Mouse (Mus musculus): Measurements from ENCODE around the gene Ppp1r14b. TPM values are rescaled to one million over a fixed set of nuclear protein-coding genes. Genes with fewer than 3 reads are reported as not detected.
A peak's percentile ranks its signal among the peaks of the same experiment; 100 is the strongest.

Ppp1r14b gene
- polyA plus RNA-seq, 1 experiment from 2014 or later = 102 TPM

DNA sequence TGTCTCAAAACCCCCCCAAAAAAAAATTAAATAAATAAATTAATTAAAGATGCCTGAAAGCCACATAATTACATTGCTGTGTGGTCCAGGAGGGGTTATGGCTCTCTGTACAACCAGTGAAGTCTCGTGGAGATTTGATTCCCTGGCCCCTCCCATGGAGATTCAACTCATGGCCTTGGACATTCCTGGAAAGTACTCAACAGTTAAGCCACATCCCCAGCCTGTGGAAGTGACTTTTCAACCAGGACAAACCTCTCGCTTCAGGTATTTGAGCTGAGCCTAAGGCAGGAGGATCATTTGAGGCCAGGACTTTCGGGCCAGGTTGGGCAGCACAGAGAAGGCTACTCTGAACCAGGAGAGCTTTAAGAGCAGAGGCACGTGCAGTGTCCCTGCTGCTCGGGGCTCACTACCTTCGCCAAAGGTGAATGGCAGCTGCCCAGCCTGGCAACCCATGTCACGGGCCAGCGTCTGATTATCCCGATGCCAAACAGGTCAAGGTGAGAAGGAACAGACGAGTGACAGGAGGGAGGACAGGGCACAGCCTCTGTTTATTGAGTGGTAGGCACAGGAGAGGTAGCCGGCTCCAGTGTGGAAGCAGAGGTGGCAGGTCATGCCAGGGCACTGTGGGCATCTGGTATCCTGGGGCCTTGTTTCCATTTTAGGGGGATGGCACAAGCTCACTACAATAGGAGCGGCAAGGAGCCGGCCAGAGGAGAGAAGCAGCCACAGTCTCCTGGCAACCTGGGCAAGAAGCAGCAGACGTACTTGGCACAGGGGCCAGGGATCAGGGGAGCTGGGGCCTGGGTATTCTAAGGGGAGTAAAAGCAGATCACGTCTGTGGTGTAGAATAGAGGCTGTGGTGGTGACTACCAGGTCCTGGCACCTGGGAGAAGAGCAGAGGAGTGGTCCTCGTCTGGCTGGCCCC is 37.0 kb upstream of the Ppp1r14b start:
- Histone ChIP-seq H3K27ac (ENCODE audit: low read depth, low read length) (no peak overlapping the region), H3K4me1 (replicated peaks; ENCODE audit: control insufficient read depth, insufficient read depth, low read length) (peaks cover 6% of the 10 kb centered on the region), H3K27me3 (replicated peaks; ENCODE audit: control insufficient read depth, insufficient read depth, low read length) (peaks cover 33% of the 10 kb centered on the region), H3K36me3 (ENCODE audit: control insufficient read depth, insufficient read depth) (no peaks in the 10 kb centered on the region; the same call in 1 of the 2 replicates), H3K4me3 (ENCODE audit: low read depth, low read length) (no peak overlapping the region), H3K9ac (ENCODE audit: low read depth, low read length) (no peak overlapping the region), H3K4me2 (replicated peaks; ENCODE audit: low read depth) (no peak overlapping the region), H3K9me3 (ENCODE audit: control insufficient read depth) (no peaks in the 10 kb centered on the region)
- TF ChIP-seq CTCF (IDR thresholded peaks at IDR 0.05; ENCODE audit: low read depth) = no peak
- ATAC-seq = no peak
- WGBS = 82% methylated on average over 16 of the region's 16 CpGs

DNA sequence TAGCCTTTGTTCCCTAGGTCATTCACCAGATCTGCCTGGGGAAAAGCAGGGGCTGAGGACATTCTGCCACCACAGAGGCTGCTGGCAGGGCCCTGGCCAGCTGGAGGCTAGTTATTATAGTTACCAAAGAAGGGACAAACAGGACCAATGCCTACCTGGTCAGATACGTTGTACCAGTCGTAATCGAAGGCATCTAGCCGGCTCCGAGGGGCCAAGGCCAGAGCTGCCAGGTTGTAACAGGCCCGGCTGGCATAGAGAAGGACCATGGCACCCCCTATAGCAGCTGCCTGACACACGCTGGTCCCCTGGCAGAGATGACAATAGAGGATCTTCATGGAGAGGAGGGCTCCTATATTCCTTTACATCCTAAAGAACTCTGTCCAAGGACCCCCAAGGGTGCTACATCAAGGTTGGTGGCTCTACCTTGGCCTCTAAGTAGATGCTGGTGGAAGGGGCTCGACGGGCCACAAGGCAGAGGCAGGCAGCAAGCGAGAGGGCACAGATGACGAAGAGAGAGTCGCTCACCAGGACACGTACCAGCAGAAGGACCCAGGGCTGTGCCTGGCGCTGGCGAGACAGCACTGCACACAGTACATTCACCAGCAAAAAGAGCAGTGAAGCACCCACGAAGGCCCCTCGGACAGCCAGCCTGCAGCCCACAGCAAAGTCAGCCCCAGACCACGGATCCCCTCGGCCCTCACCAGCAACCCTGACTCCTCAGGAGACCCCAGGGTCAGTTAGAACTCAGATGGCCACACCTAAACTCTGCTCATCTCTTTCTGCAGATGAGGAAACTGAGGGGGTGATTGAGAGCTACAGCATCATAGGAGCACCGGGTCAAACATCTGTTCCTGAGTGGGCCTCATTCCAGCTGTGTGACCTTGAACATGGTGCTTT is 35.4 kb upstream of the Ppp1r14b start:
- Histone ChIP-seq H3K36me3 (ENCODE audit: control insufficient read depth, insufficient read depth) (no peaks in the 10 kb centered on the region; the same call in 1 of the 2 replicates), H3K4me3 (ENCODE audit: low read depth, low read length) (no peak overlapping the region), H3K4me1 (replicated peaks; ENCODE audit: control insufficient read depth, insufficient read depth, low read length) (no peaks in the 10 kb centered on the region), H3K9ac (ENCODE audit: low read depth, low read length) (no peak overlapping the region), H3K27me3 (replicated peaks; ENCODE audit: control insufficient read depth, insufficient read depth, low read length) (peaks cover 18% of the 10 kb centered on the region), H3K27ac (ENCODE audit: low read depth, low read length) (peak overlapping the region; percentile 28; the same call in 1 of the 2 replicates), H3K4me2 (replicated peaks; ENCODE audit: low read depth) (no peak overlapping the region), H3K9me3 (ENCODE audit: control insufficient read depth) (no peaks in the 10 kb centered on the region)
- 89% methylated on average over 20 of the region's 20 CpGs for WGBS
- no peak for TF ChIP-seq CTCF (IDR thresholded peaks at IDR 0.05; ENCODE audit: low read depth)
- ATAC-seq = no peak

DNA sequence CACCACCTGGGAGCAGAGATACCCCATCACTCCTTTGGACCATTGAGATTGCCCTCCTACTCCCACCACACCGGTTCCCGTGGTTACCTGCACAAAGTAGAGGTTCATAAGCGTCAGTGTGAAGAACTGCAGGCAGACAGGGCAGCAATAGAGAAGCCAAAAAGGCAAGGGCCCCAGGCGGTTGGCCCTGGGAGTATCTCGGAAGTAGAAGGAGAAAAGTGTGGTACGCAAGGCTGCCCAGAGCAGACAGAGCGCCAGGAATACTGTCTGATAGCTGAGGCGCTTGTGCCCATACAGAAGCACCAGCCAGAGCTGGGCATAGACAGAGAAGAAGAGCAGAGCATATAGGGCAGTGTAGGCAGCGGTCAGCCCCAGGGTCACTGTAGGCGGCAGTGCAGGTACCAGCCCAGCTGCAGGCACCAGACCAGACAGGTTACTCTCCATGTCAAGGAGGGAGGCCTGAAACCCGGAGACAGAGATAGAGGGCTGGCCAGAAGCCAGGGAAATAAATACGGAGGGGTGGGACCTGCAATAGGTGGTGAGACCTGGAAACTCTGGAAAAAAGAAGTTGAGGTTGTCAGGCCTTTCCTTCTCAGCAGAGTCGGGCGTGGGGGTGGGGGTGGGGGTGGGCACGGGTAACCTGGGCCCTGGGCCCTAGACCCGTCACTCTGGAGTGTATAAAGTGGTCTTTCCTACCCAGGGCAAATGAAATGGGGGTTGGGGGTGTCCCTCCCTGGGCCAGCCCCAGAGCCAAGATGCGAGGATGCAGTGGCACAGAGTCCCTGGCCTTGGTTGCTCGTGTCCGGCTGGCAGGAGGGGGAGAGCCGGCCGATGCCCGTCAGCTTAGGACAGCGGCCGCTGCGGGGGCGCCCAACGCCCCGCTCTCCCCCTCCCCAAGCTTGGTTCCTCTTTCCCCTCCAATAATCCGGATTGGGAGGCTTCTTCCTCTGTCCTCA is 34.1 kb upstream of the Ppp1r14b start:
- Histone ChIP-seq H3K4me1 (replicated peaks; ENCODE audit: control insufficient read depth, insufficient read depth, low read length) (no peaks in the 10 kb centered on the region), H3K27me3 (replicated peaks; ENCODE audit: control insufficient read depth, insufficient read depth, low read length) (peaks cover 6% of the 10 kb centered on the region; the same call in 1 of the 2 replicates), H3K27ac (ENCODE audit: low read depth, low read length) (0 out of 2 replicates have a peak overlapping the region, but pooled peaks have one; percentile 96), H3K36me3 (ENCODE audit: control insufficient read depth, insufficient read depth) (peaks cover 3% of the 10 kb centered on the region; the same call in 1 of the 2 replicates), H3K9ac (ENCODE audit: low read depth, low read length) (peak overlapping the region; percentile 57), H3K4me3 (ENCODE audit: low read depth, low read length) (peak overlapping the region; percentile 94), H3K9me3 (ENCODE audit: control insufficient read depth) (no peaks in the 10 kb centered on the region), H3K4me2 (replicated peaks; ENCODE audit: low read depth) (peak overlapping the region; percentile 96)
- 19% methylated on average over 28 of the region's 29 CpGs for WGBS
- no peak for ATAC-seq
- no peak for TF ChIP-seq CTCF (IDR thresholded peaks at IDR 0.05; ENCODE audit: low read depth)

DNA sequence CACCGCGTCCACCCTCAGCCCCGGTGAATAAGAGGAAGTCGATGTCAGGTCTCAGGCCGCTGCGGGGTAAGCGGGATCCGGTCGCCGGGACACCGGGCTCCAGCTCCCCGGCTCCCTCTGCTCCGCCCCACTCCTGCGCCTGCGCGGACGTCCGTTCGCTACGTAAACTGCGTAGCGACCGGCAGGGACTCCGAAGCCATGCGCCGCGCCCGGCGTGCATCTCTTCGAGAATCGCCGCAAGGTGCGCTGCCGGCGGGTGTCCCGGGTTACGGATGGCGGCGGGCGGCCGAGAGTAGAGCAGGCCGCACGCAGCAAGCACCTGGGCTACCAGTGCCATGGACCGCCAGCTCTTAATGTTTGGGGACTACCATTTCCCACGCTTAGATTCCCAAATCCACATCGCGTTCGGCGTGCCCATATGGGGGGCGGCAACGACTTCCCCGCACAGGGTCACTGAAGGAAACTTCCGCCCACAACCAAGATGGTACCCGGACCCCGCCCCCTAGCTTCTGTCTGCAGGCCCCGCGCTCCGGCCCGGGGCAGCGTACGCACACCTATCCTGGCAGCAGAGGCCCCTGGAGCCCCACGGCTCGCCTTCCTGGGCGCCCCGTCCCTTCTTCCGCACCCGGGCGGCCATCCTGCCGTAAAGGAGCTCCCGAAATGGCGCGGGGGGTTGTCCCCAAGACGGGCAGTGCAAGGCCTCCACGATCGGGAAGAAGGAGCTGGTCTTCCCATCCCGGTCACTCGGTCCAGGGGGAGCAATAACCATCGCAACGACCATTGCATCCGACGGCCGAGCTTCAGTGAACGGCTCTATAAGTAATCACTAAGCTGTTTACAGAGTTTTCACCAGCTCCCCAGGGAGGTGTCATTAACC is 33.2 kb upstream of the Ppp1r14b start, which contains the start of gene Bad:
Gene Bad (plus strand): TSS at position 490 of the 877 bp plus-strand sequence.
- no peaks in the 10 kb centered on the region for H3K4me1 ChIP-seq (replicated peaks; ENCODE audit: control insufficient read depth, insufficient read depth, low read length)
- H3K9me3 ChIP-seq (ENCODE audit: control insufficient read depth) = no peaks in the 10 kb centered on the region
- peak within 1 kb of the TSS; percentile 94 for H3K4me3 ChIP-seq (ENCODE audit: low read depth, low read length)
- TF ChIP-seq CTCF (IDR thresholded peaks at IDR 0.05; ENCODE audit: low read depth) = peak; percentile 38
- peak within 1 kb of the TSS; percentile 96 for H3K27ac ChIP-seq (ENCODE audit: low read depth, low read length)
- peak; percentile 82 for ATAC-seq
- peaks cover 3% of the 10 kb centered on the region; the same call in 1 of the 2 replicates for H3K36me3 ChIP-seq (ENCODE audit: control insufficient read depth, insufficient read depth)
- WGBS = under 1% methylated on average over 83 of the region's 83 CpGs
- H3K9ac ChIP-seq (ENCODE audit: low read depth, low read length) = peak within 1 kb of the TSS; percentile 57
- H3K4me2 ChIP-seq (replicated peaks; ENCODE audit: low read depth) = peak within 1 kb of the TSS; percentile 96
- H3K27me3 ChIP-seq (replicated peaks; ENCODE audit: control insufficient read depth, insufficient read depth, low read length) = no peaks in the 10 kb centered on the region
